Mouse (Mus musculus) spleen, embryonic (tissue): ENCODE results near the gene Adgrl1.

Experiments used
- CTCF ChIA-PET: fragments of 350-600 bp; sonication (Branson Sonifier 250); formaldehyde crosslinking; loops from one replicate; lab custom pipeline; 2022; lab: Charles Lee

The Adgrl1 gene

GRCm38 (mm10) chr8:83900957-83901270, 1.0 kb downstream of the Adgrl1 start:
- CTCF ChIA-PET, result interaction anchor here (0.6 kb wide), 1 partner anchor 108 kb away, joined by 4 read pairs; no protein-coding TSS in a partner anchor

GRCm38 (mm10) chr8:83901566-83902485, 1.9 kb downstream of the Adgrl1 start:
- CTCF ChIA-PET, result interaction anchor here (0.6 kb wide), 2 partner anchors 109 to 243 kb away, joined by 4 to 7 read pairs; no protein-coding TSS in a partner anchor

GRCm38 (mm10) chr8:83902961-83903666, 3.2 kb downstream of the Adgrl1 start:
- CTCF ChIA-PET, result interaction anchor here (1.1 kb wide), 1 partner anchor 9 kb away, joined by 3 read pairs; no protein-coding TSS in a partner anchor

GRCm38 (mm10) chr8:83908583-83908982, 8.7 kb downstream of the Adgrl1 start:
- CTCF ChIA-PET, result no interaction called here

GRCm38 (mm10) chr8:83909311-83909710, 9.4 kb downstream of the Adgrl1 start:
- CTCF ChIA-PET, result no interaction called here

GRCm38 (mm10) chr8:83911809-83912731, 12.2 kb downstream of the Adgrl1 start:
- CTCF ChIA-PET, result no interaction called here

GRCm38 (mm10) chr8:83914232-83914631, 14.3 kb downstream of the Adgrl1 start:
- CTCF ChIA-PET, result interaction anchor here (0.6 kb wide), 1 partner anchor 141 kb away, joined by 3 read pairs; no protein-coding TSS in a partner anchor

GRCm38 (mm10) chr8:83914860-83915259, 15.0 kb downstream of the Adgrl1 start:
- CTCF ChIA-PET, result interaction anchor here (0.6 kb wide), 1 partner anchor 141 kb away, joined by 3 read pairs; no protein-coding TSS in a partner anchor

GRCm38 (mm10) chr8:83916015-83916414, 16.1 kb downstream of the Adgrl1 start:
- CTCF ChIA-PET, result interaction anchor here (0.5 kb wide), 1 partner anchor 282 kb away, joined by 3 read pairs; no protein-coding TSS in a partner anchor

GRCm38 (mm10) chr8:83917566-83917965, 17.7 kb downstream of the Adgrl1 start:
- CTCF ChIA-PET, result no interaction called here

- CTCF ChIA-PET, result interaction anchor here (1.0 kb wide), 1 partner anchor 72 kb away, joined by 3 read pairs; no protein-coding TSS in a partner anchor
These were observed 21.7 kb downstream of the Adgrl1 start for GRCm38 (mm10) chr8:83921558-83921957.

GRCm38 (mm10) chr8:83922727-83923126, 22.8 kb downstream of the Adgrl1 start:
- CTCF ChIA-PET, result no interaction called here

GRCm38 (mm10) chr8:83924585-83924984, 24.7 kb downstream of the Adgrl1 start:
- CTCF ChIA-PET, result no interaction called here

- CTCF ChIA-PET, result no interaction called here
These were observed 26.4 kb downstream of the Adgrl1 start for GRCm38 (mm10) chr8:83926266-83926665.

GRCm38 (mm10) chr8:83934222-83934621, 34.3 kb downstream of the Adgrl1 start:
- CTCF ChIA-PET, result no interaction called here

GRCm38 (mm10) chr8:83934994-83935393, 35.1 kb downstream of the Adgrl1 start:
- CTCF ChIA-PET, result no interaction called here

GRCm38 (mm10) chr8:83935435-83935834, 35.5 kb downstream of the Adgrl1 start:
- CTCF ChIA-PET, result no interaction called here

GRCm38 (mm10) chr8:83937645-83938044, 37.7 kb downstream of the Adgrl1 start:
- CTCF ChIA-PET, result no interaction called here

GRCm38 (mm10) chr8:83938330-83938729, 38.4 kb downstream of the Adgrl1 start:
- CTCF ChIA-PET, result no interaction called here

- CTCF ChIA-PET, result interaction anchor here (0.6 kb wide), 1 partner anchor 213 kb away, joined by 3 read pairs; no protein-coding TSS in a partner anchor
These were observed 41.3 kb downstream of the Adgrl1 start for GRCm38 (mm10) chr8:83941066-83941677.

GRCm38 (mm10) chr8:83942446-83942845, 42.5 kb downstream of the Adgrl1 start:
- CTCF ChIA-PET, result no interaction called here
